Mouse (Mus musculus): Measurements from ENCODE around the gene Lbp.

DNA sequence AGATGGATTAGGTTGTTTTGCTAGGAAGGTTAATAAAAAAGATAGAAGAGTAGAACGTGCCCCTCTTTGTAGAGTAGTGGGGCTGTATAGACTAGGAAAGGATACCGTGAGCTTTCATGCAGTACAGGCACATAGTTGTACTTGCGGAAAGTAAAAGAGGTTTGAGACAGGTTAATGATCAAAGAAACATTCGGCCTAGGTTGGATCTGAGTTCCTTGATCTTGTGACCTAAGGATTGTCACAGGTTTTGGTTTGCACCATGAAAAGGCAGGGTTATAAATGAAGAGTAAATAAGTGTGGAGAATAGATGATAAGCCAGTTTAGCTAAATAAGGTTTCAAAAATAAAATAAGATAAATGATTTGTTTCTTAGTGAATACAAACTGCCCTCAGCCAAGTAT is 57.9 kb downstream of the Lbp start:
- TF ChIP-seq CTCF (IDR thresholded peaks at IDR 0.05; ENCODE audit: low read depth, low read length), result no peak
- TF ChIP-seq TAL1 (conservative IDR thresholded peaks at IDR 0.05; ENCODE audit: low read depth, low read length), result no peak
- no peak for TF ChIP-seq GATA1 (IDR thresholded peaks at IDR 0.05; ENCODE audit: borderline replicate concordance, low read length)
- TF ChIP-seq POLR2AphosphoS5 (IDR thresholded peaks at IDR 0.05; ENCODE audit: insufficient replicate concordance, low read depth, low read length), result no peak
- no peak for TF ChIP-seq GATA2 (IDR thresholded peaks at IDR 0.05; ENCODE audit: borderline replicate concordance, low read depth, low read length)
